Mouse (Mus musculus) gastrocnemius, adult 2 months (tissue): ENCODE data around the gene Ppp2r2d. TPM values are rescaled to one million over a fixed set of nuclear protein-coding genes. Genes with fewer than 3 reads are reported as not detected.

Experiments used
- DNase-seq: peaks from one replicate; pipeline ENCODE4 v3.0.0; 2022
- H3K27ac ChIP-seq: fragments of 200-600 bp; 2 replicates; pipeline ENCODE4 v1.8.1; 2022; ENCODE audit warnings: mild to moderate bottlenecking
- H3K4me3 ChIP-seq: fragments of 200-600 bp; 2 replicates; pipeline ENCODE4 v1.8.1; 2022; ENCODE audit warnings: mild to moderate bottlenecking, moderate library complexity
- CTCF ChIP-seq: fragments of 200-600 bp; IDR thresholded peaks from 2 replicates; pipeline ENCODE4 v1.8.1; 2022; ENCODE audit warnings: antibody characterized with exemption, mild to moderate bottlenecking, moderate library complexity
- intact Hi-C: fragments of 180-260 bp; cut with DNase I; formaldehyde crosslinking; loops from one replicate; pipeline ENCODE4 v1.15.1; 2025
- long read RNA-seq, 2 experiments: library from polyadenylated mRNA; stranded (forward); transcript quantifications; one replicate each; pipeline ENCODE4 v2.0.0; 2021
- total RNA-seq, 2 experiments: library from RNA; stranded (reverse); gene quantifications; 2 replicates each; pipeline ENCODE4 v1.2.3; 2021

The Ppp2r2d gene
- total RNA-seq = 10 to 100 TPM; 42.5 to 43.5 TPM
- long read RNA-seq, experiment 1, transcript Ppp2r2d-201 (9 exons, 2,081 nt) = major isoform, 39 of 74 reads
- long read RNA-seq, experiment 1, partial matches to known transcripts = 4 of 74 reads
- long read RNA-seq, experiment 1, other reads (novel, unspliced or antisense) = 29 of 74 reads
- long read RNA-seq, experiment 2, transcript Ppp2r2d-201 (9 exons, 2,081 nt) = major isoform, 49 of 95 reads
- long read RNA-seq, experiment 2, partial matches to known transcripts = 7 of 95 reads
- long read RNA-seq, experiment 2, other reads (novel, unspliced or antisense) = 37 of 95 reads

DNA sequence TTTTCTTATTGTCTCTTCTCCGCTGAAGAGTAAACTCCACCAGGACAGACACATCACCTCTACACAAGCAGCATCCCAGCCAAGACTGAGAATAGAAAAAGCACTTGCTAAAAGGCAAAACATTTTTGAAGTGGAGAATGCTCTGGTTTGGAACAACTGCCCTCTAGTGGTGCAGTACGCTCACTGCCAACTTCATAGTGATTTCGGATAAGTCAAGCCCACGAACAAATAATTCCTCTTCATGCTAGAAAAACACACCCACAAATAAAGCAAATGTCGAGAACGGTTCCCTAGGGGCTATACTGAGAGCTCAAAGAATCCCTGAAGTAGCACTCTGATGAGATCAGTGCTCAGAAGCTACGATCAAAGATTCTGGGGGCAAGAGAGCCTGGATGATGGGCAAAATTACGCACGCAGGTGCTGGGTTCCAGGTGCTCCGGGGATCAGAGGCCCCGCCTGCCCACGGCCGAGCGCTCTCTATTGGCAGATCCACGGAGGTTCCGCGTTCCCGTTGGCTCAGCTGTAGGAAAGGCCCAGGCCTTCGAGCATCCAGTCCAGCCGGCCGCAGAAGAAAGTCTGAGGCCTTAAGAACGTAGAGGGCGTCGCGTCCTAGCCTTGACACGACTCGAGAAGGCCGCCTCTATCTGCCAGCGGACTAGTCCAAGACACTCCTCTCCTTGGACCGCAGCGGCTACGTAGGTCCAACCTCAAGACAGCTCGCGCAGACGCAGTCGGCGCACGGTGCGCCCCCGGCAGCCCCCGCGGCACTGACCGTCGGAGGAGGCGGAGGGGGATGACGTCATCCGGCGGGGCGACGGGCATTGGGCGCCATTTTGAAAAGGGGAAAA, at the start of gene Ppp2r2d, which contains the start of gene Mapk1ip1:
Ppp2r2d (plus strand) TSS at position 536 of the 848 bp plus-strand sequence.
Mapk1ip1 (minus strand) TSS at position 730 of the 848 bp plus-strand sequence.
- peak; percentile 82 for TF ChIP-seq CTCF
- Histone ChIP-seq H3K4me3 (peak within 1 kb of the TSS; percentile 96), H3K27ac (peak within 1 kb of the TSS; percentile 100)
- intact Hi-C loops = loop anchor here (2.0 kb wide), 1 partner anchor 63 kb away; the partner anchor contains the start of gene Bnip3
- DNase-seq = peak; percentile 99

DNA sequence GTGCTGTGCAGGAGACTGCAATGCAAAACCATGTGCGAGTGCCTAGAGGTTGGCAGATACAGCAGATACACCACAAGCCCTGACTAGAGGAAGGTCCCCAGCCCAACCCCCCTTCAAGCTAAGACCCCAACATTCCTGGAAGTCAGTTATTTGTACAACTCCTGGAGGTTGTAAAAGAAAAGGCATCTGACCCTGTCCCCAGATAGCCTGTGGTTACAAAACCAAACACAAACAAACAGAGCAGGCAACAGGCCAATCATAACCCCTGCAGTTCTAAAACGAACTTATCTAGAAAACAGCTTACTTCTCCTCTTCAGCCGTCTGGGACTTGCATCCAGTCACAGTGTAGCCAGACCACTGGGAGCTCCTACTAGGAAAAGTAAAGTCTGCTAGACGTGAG, 42.5 kb upstream of the Ppp2r2d start:
- intact Hi-C loops = no loop called here
- Histone ChIP-seq H3K27ac (no peak overlapping the region), H3K4me3 (no peak overlapping the region)
- no peak for TF ChIP-seq CTCF
- no peak for DNase-seq

DNA sequence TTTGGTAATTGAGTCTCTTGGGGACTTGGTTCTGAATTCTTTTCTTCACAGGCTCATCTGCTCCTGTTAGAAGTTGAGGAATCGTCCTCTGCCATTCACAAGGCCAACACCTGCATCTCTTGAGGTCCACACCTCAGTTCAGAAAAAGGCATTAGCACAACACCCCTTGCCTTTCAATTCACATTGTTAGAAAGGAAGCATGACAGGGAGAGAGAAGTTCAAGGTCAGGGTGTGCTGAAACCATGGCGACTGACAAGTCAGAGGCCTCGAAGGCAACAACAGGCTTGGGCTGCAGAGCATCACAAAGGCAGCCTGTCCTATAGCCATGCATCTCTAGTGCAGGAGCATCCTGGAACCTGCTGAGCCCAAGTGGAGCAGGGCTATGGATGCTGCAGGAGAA, 38.7 kb upstream of the Ppp2r2d start:
- no peak for TF ChIP-seq CTCF
- H3K27ac ChIP-seq = no peak overlapping the region
- intact Hi-C loops = no loop called here
- no peak for DNase-seq
- no peak overlapping the region for H3K4me3 ChIP-seq

DNA sequence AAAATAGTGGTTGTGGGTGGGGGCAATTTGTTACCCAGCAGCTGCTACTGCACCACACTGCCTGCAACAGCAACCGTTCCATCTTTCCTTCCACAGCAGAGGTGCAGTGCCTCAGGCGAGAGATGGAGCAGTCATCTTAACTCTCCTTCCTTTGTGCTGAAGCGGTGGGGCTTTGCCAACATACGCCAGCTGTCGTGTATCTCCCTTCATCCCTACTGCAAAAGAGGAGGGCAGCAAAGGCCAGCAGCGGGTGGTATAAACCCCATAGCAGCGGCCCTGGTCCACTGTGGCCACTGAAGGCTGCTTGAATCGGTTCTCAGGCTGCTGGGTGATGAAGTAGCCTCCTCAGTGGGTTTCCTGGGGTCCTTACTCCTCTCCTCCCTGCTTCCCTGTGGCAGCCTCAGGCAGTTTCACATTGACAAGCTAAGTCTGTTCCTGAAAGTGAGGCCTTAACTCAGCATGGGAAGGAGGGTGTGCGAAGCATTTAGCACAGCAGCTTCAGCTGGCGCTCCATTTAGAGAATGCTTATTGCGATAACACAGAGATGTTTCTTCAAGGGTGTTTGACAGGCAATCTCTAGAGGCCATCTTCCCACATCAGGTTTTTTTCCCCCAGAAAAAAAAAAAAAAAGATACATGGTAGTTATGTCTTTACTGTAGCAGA, 32.5 kb upstream of the Ppp2r2d start:
- H3K27ac ChIP-seq = no peak overlapping the region
- intact Hi-C loops = no loop called here
- DNase-seq = no peak
- no peak overlapping the region for H3K4me3 ChIP-seq
- no peak for TF ChIP-seq CTCF

DNA sequence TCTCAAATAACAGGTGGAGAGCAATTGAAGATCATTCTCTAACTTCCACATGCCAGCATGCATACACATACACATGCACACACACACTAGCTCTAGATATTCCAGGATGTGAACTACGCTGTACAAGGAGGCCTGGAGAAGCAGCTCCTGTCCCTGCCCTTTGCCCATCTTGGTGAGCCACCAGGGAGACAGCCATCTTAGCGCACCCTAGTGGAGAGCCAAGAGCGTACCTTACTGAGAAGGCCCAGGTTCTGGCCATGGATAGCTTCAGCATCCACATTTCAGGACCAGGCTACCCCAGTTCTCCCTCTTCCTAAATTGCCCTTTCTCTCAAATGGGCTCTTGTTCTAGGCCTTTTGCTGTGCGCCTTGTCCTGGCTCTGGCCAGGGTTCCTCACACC, 27.6 kb upstream of the Ppp2r2d start:
- intact Hi-C loops = no loop called here
- Histone ChIP-seq H3K27ac (no peak overlapping the region), H3K4me3 (no peak overlapping the region)
- DNase-seq = no peak
- peak; percentile 21; the same call in 1 of the 2 replicates for TF ChIP-seq CTCF

DNA sequence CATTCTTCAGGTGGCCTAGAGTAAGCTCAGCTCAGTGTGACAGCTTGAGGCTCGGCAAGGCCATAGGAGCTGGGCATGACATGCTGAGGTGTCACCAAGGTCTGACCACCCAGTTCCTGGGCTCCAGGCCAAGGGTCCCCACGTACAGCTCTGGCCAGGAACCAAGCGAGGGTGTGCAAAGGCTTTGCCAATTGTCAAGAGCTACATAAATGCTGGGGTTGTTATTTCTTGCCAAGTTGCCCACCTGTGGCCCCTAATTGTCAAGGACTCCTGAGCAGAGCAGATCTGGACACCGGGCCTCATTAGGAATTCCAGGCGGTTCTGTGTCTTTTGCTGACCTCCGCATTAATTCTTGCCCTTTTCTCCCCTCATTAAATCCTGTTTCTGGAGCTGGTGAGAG, 21.5 kb upstream of the Ppp2r2d start:
- intact Hi-C loops = loop anchor here (10.0 kb wide), 1 partner anchor 1220 kb away; no protein-coding TSS in a partner anchor
- no peak for TF ChIP-seq CTCF

DNA sequence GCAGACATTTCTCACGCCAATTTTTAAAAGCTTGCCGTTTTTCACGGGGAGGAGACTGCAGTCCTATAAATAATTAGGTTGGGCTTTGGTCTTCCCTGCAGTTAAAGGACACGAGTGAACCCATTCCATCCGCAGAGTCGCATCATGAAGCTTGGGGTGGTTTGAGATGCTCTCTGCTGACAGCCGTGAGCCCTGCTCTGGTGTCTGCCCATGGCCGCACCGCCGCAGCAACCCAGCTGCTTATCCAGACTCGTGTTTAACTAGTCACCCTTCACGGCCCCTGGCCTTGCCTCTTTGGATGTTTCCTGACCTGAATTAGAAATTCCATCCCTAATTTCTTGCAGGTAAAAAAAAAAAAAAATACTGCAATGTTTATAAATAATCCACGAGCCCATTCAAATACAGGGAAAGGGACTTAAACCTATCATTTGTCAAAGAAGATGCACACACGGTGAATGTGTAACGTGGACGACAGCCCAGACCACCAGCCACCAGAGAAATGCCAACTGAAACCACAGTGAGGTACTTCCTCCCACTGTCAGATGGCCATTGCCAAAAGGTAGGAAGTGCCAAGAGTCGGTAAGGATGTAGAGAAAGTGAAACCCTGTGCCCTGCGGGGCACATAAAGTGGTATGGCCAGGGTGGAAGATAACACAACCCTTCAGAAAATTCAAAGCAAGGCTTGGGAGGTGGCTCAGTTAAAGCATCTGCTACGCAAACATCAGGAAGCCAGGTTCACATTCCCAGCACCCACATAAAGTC, 20.7 kb upstream of the Ppp2r2d start:
- TF ChIP-seq CTCF = no peak
- intact Hi-C loops = loop anchor here (5.0 to 10.0 kb wide), 2 partner anchors 1220 to 1348 kb away; no protein-coding TSS in a partner anchor

More for the DNA sequence above, 21.5 kb upstream of the Ppp2r2d start:
- no peak overlapping the region for H3K4me3 ChIP-seq
- DNase-seq = no peak
- no peak overlapping the region for H3K27ac ChIP-seq

DNA sequence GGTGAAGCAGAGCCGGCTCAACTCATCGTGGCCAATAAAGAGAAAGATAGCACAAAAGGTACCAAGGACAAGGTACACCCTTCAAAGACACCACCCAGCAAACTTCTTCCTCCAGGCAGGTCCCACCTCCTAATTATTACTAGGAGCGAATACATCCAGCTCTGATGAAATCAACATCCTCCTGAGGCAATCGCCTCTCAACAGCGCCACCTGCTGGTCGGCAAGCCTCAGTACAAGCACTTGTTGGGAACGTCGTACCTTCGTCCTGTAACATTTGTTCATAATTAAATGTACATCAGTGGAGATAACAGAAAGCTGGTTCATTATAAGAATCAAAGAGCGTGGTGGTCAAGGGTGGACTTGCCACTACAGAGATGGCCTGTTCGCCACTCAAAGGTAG, 18.1 kb upstream of the Ppp2r2d start:
- intact Hi-C loops = loop anchor here (2.0 to 10.0 kb wide), 3 partner anchors 93 to 1351 kb away; no protein-coding TSS in a partner anchor
- no peak; the same call in 1 of the 2 replicates for TF ChIP-seq CTCF
- peak; percentile 73 for DNase-seq
- Histone ChIP-seq H3K4me3 (no peak overlapping the region), H3K27ac (no peak overlapping the region)

More for the DNA sequence above, 20.7 kb upstream of the Ppp2r2d start:
- Histone ChIP-seq H3K4me3 (no peak overlapping the region), H3K27ac (no peak overlapping the region)
- DNase-seq = no peak

DNA sequence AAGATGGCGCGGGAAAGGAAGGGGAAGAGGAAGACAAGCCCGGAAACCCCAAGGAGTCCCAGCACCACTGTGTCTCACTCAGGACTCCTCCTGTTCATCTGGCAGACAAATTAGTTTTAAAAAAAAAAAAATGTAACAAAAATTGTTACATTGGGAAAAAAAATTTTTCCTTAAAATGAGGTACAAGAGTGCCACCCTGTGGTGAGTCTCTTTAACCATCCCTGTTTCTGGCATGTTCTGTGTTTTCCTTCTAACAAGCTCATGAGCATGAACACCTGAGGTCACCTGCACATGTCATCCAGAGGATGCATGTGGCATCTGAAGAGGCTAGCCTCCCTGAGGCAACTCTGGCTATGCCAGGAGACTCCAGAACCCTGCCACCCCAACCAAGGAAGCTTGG, 10.9 kb upstream of the Ppp2r2d start:
- Histone ChIP-seq H3K4me3 (no peak overlapping the region), H3K27ac (no peak overlapping the region)
- DNase-seq = no peak
- intact Hi-C loops = no loop called here
- no peak for TF ChIP-seq CTCF

DNA sequence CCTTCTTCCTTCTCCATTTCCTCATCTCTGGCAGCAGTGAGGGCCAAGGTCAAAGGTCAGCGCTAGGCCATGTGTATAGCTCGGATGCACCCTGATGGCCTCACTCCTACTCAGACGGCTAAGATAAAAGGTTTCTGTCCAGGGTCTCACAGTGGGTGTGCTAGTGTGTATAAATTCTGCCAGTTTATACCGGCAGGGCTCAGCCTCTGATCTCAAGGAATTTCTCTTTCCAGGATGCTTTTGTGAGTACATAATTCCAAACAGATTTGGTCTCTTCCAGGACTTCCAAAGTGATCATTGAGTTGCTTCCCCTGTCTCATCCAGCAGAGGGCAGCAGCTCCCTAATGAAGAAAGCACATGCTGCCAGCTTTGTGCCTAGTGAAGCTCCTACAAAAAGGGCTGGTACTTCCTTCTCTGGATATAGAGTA, 5.3 kb upstream of the Ppp2r2d start:
- intact Hi-C loops = loop anchor here (1.0 kb wide), 1 partner anchor 84 kb away; no protein-coding TSS in a partner anchor
- TF ChIP-seq CTCF = peak; percentile 83
- no peak overlapping the region for H3K4me3 ChIP-seq
- peak; percentile 80 for DNase-seq
- H3K27ac ChIP-seq = no peak overlapping the region

DNA sequence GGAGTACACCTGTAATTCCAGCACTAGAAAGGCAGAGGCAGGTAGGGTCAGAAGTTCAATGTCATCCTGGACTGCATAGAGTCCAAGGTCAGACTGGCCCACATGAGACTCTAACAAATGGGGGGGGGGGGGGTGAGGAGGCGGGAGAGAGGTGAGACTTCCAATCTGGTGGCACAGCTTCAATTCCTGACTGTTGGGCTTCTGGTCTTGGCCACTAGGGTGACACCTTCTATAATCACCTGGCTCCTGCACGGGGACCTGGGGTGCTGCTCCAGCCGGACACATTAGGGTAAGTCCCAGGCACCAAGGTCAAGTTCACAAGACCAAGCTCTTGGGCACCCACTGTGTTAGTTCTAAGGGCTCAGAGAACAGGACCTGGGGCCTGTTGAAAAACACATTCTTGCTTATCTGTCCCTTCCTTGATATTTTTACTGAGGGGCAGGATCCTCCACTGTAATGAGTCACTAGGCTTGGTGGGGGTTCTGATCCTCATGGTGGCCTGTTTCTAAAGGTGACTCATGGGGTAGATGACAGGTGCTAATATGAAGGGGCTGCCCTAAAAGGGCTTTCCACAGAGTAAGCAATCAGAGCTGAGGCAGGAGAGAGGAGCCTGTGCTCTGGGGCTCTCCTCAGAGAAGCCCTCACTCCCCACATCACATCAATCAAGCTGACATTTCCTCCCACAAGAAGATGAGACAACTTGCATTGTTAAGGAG, 4.3 kb upstream of the Ppp2r2d start:
- Histone ChIP-seq H3K4me3 (no peak overlapping the region), H3K27ac (peak overlapping the region; percentile 52)
- intact Hi-C loops = no loop called here
- TF ChIP-seq CTCF = no peak
- no peak for DNase-seq
